Mouse (Mus musculus) testis, adult 2 months (tissue): ENCODE results near the gene Lat2.

Experiments
- CTCF ChIP-seq: fragments of 200-500 bp; IDR thresholded peaks from 2 replicates; pipeline ENCODE4 v1.5.1; 2012; ENCODE audit warnings: low read depth, mild to moderate bottlenecking, inconsistent platforms, low read length, moderate library complexity; ENCODE audit not compliant: control insufficient read depth, insufficient read depth, insufficient replicate concordance
- POLR2A ChIP-seq: fragments of 200-500 bp; IDR thresholded peaks from 2 replicates; pipeline ENCODE4 v1.6.1; 2012; ENCODE audit warnings: low read depth, mild to moderate bottlenecking, inconsistent platforms, low read length, moderate library complexity; ENCODE audit not compliant: control insufficient read depth

GRCm38 (mm10) chr5:134593093-134593492 is 21.7 kb downstream of the Lat2 start:
- TF ChIP-seq CTCF (no peak), POLR2A (no peak)
